15 mouse cellular contexts compared by ENCODE assay signal in the genomic region with DNA sequence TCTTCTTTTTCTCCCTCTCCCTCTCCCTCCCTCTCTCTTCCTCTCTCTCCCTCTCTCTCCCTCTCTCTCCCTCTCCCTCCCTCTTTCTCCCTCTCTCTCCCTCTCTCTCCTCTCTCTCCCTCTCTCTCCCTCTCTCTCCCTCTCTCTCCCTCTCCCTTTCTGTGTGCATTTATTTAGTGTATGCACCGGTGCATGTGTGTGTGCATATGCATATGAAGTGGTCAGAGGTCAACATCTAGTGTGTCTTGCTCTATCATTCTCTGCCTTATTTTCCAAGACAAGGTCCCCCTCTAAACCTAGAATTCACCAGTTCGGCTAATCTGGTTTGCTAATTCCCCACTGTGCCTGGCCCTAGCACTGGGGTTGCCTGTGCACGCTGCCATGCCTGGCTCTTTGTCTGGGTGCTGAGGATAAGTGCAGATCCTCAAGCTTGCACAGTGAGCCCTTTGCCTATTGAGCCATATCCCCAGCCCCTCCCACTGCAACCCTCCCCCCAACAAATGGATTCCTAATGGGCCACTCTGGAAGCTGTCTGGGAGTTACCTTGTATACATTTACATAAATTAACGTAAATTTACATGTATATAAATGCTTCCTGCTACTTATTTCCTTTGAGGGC. TPM values are rescaled to one million over a fixed set of nuclear protein-coding genes. Genes with fewer than 3 reads are reported as not detected.
DNase-seq lines count a peak whose midpoint lies in the region; ATAC-seq lines count a peak whose summit lies in the region.
"Had no signal": no experiment of that assay in that cellular context is flagged by ENCODE, and none has a peak within 500 bp of the region (broad histone marks: within the 10 kb centered on the region; RNA-seq: fewer than 3 reads in every experiment).

No protein-coding gene starts in this region.

- peak overlapping the region; percentile 79 for H3K27ac ChIP-seq in forebrain, embryonic 16.5 days (ENCODE audit: low read length)
- peak overlapping the region; percentile 84 for H3K27ac ChIP-seq in midbrain, embryonic 13.5 days
- H3K27ac ChIP-seq: liver, embryonic 15.5 days; macrophage had no signal

- H3K4me2 ChIP-seq in forebrain, embryonic 16.5 days (ENCODE audit: low read length) = no peak overlapping the region
- no peak overlapping the region for H3K4me2 ChIP-seq in midbrain, embryonic 13.5 days (replicated peaks)
- H3K4me2 ChIP-seq: liver, embryonic 15.5 days had no signal

- H3K27me3 ChIP-seq in forebrain, embryonic 16.5 days (replicated peaks; ENCODE audit: control insufficient read depth, insufficient read depth, low read length) = no peaks in the 10 kb centered on the region
- no peaks in the 10 kb centered on the region for H3K27me3 ChIP-seq in midbrain, embryonic 13.5 days
- H3K27me3 ChIP-seq: liver, embryonic 15.5 days had no signal

- DNase-seq in ES-CJ7 (ENCODE audit: low read depth, low spot score) (peak; percentile 87), R1 (ENCODE audit: low read depth, low spot score) (peak; percentile 92)
- DNase-seq in frontal cortex, adult 2 months (ENCODE audit: extremely low spot score in 1 of 2, low spot score in 1 of 2) = no peak
- DNase-seq in lung, postnatal 4 days = no peak
- DNase-seq in urinary bladder, adult 18-20 months (ENCODE audit: low spot score in 2 of 2) = no peak
- DNase-seq: adrenal gland, postnatal 10 days; gastrocnemius, postnatal 36 days; kidney, postnatal 25 days; right cerebral cortex, postnatal 25 days; thymus, postnatal 14 days had no signal

- H3K9me3 ChIP-seq in forebrain, embryonic 16.5 days (ENCODE audit: control insufficient read depth, low read length) = no peaks in the 10 kb centered on the region
- H3K9me3 ChIP-seq in midbrain, embryonic 13.5 days = no peaks in the 10 kb centered on the region
- H3K9me3 ChIP-seq: liver, embryonic 15.5 days had no signal

- peak; percentile 68 for ATAC-seq in forebrain, embryonic 16.5 days
- ATAC-seq in midbrain, embryonic 13.5 days = peak; percentile 91

- WGBS in forebrain, embryonic 16.5 days = 12% methylated on average over 4 of the region's 4 CpGs
- WGBS in midbrain, embryonic 13.5 days = 12% methylated on average over 4 of the region's 4 CpGs

- no peaks in the 10 kb centered on the region for H3K36me3 ChIP-seq in forebrain, embryonic 16.5 days (ENCODE audit: control insufficient read depth, insufficient read depth)
- H3K36me3 ChIP-seq in midbrain, embryonic 13.5 days = no peaks in the 10 kb centered on the region
- H3K36me3 ChIP-seq: liver, embryonic 15.5 days had no signal

- H3K9ac ChIP-seq in forebrain, embryonic 16.5 days (replicated peaks; ENCODE audit: low read depth, low read length) = peak overlapping the region; percentile 13; the same call in 1 of the 2 replicates
- H3K9ac ChIP-seq in midbrain, embryonic 13.5 days (replicated peaks) = no peak overlapping the region
- H3K9ac ChIP-seq: liver, embryonic 15.5 days had no signal

- H3K4me3 ChIP-seq in forebrain, embryonic 16.5 days (replicated peaks; ENCODE audit: low read length) = no peak overlapping the region
- H3K4me3 ChIP-seq in midbrain, embryonic 13.5 days (replicated peaks) = no peak overlapping the region
- H3K4me3 ChIP-seq: erythroblast, embryonic 14.5 days; liver, embryonic 15.5 days had no signal

- H3K4me1 ChIP-seq in forebrain, embryonic 16.5 days (replicated peaks; ENCODE audit: control insufficient read depth, insufficient read depth, low read length) = peaks cover 33% of the 10 kb centered on the region
- peaks cover 30% of the 10 kb centered on the region for H3K4me1 ChIP-seq in midbrain, embryonic 13.5 days (replicated peaks)
- H3K4me1 ChIP-seq: liver, embryonic 15.5 days had no signal

RNA-seq across cellular contexts. Expression of a gene that starts 54.8 kb away (rescaled TPM):
- polyA plus RNA-seq in forebrain, embryonic 16.5 days (2015; fragmentation: Nextera tagmentation; extraction: Ambion mirVana) = 14.6 and 14.7 TPM in 2 replicates
- polyA plus RNA-seq in midbrain, embryonic 13.5 days (2015; fragmentation: Nextera tagmentation; extraction: Ambion mirVana) = 5.4 and 6.1 TPM in 2 replicates
- 56.3 and 63.5 TPM in 2 replicates for polyA plus RNA-seq in frontal cortex, adult 2 months (2012; rRNA removed)

Comparison
In these comparisons a context has a peak if more than half of its experiments do, and no peak if none do; other contexts are left out.
1. DNase-seq: peak in ES-CJ7 (single experiment) and R1 (single experiment); none in frontal cortex, adult 2 months (0 of 2), lung, postnatal 4 days (0 of 2) and urinary bladder, adult 18-20 months (0 of 2).